Mouse (Mus musculus): ENCODE measurements around the gene Gm9507. TPM values are rescaled to one million over a fixed set of nuclear protein-coding genes. Genes with fewer than 3 reads are reported as not detected.

Gm9507 gene
- not detected in 2 replicates for polyA plus RNA-seq (2021; fragmentation: Nextera tagmentation)
- long read RNA-seq, experiment 1 = 0 reads
- long read RNA-seq, experiment 2 = 0 reads

DNA sequence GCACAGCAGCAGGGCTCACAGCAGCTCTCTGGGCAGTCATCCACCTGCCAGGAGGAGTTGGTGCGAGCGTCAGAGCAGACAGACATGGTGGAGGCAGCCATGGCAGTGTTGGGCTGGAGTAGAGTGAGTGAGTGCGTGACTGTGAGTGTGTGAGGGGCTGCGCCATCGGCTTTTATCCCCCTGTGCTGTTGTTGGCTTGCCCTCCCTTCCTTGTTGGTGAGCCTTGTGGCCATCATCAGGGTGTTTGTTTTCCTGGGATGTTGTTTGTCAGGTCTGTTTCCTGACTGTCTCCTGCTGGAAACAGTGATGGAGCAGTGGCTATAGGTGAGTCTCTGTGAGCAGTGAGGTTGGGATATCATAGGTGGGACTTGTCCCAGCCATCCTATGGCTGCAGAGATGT, at the start of gene Gm9507:
Gm9507 (minus strand) TSS at position 101 of the 400 bp plus-strand sequence.

DNA sequence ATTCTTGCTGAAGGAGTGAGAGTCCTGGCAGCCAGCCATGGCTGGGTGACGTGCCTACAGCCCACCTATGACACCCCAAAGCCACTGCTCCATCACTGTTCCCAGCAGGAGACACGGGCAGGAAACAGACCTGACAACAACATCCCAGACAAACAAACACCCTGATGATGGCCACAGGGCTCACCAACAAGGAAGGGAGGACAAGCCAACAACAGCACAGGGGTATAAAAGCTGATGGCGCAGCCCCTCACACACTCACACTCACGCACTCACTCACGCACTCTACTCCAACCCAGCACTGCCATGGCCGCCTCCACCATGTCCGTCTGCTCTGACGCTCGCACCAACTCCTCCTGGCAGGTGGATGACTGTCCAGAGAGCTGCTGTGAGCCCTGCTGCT, 40.9 kb upstream of the Gm9507 start, which contains the start of gene Gm10318:
Gm10318 (plus strand) TSS at position 301 of the 400 bp plus-strand sequence.

DNA sequence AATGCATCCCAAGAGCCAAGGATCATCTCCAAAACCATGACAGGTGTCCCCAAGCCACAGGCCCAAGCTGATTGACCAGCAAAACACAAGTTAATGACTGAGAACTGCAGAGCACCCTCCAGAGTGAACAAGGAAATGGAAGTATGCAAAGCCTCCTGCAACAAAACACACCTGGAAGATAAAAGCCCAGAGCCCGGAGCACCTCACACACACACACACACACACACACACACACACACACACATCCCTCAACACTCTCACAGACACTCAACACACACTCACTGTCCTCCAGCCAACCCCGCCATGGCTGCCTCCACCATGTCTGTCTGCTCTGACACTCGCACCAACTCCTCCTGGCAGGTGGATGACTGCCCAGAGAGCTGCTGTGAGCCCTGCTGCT, 34.9 kb upstream of the Gm9507 start, which contains the start of gene Gm36176:
Gm36176 (plus strand) TSS at position 301 of the 400 bp plus-strand sequence.

DNA sequence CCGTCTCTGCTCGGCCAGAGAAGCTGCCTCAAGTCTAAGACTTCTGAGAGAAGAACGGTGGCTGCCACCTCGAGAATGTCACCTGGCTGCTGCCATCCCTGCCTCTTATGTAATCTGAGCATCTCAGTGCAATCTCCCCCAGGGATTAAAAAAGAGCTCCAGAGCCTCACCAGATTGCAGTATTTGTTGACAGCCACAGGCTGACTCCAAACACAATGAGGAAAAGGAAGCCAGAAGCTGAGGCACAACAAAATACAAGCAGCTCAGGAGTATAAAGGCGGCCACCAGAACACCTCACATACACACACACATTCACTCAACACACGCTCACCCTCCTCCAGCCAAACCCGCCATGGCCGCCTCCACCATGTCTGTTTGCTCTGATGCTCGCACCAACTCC, 24.0 kb upstream of the Gm9507 start, which contains the start of gene Krtap10-10:
Krtap10-10 (plus strand) TSS at position 301 of the 400 bp plus-strand sequence.

DNA sequence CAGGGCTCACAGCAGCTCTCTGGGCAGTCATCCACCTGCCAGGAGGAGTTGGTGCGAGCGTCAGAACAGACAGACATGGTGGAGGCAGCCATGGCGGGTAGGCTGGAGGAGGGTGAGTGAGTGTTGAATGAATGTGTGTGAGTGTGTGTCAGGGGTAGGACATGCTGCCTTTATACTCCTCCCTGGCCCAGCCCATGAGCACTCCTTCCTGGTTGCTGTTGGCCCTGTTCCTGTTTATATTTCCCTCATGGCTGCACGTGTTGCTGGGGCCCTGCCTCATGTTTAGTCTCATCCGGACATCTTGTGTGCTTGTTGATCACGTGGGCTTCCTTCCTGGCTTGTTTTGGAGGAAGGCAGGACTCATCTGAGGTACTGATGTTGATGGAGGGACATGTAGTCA, 15.3 kb upstream of the Gm9507 start, which contains the start of gene Krtap10-4:
Krtap10-4 (minus strand) TSS at position 145 of the 400 bp plus-strand sequence.

DNA sequence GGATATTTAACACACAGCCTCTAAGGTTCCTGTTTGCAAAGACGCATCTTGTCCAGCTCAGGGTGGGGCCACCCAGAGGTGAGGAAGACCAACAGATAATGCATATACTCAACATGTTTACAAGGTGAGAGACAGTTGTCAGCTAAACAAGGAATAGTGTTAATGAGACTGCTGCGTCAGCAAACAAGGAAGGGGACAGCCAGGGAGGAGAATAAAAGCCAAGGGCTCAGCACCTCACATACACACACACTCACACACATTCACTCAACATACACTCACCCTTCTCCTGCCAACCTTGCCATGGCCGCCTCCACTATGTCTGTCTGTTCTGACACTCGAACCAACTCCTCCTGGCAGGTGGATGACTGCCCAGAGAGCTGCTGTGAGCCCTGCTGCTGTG, 2.7 kb upstream of the Gm9507 start, which contains the start of gene Gm2696:
Gm2696 (plus strand) TSS at position 301 of the 400 bp plus-strand sequence.

DNA sequence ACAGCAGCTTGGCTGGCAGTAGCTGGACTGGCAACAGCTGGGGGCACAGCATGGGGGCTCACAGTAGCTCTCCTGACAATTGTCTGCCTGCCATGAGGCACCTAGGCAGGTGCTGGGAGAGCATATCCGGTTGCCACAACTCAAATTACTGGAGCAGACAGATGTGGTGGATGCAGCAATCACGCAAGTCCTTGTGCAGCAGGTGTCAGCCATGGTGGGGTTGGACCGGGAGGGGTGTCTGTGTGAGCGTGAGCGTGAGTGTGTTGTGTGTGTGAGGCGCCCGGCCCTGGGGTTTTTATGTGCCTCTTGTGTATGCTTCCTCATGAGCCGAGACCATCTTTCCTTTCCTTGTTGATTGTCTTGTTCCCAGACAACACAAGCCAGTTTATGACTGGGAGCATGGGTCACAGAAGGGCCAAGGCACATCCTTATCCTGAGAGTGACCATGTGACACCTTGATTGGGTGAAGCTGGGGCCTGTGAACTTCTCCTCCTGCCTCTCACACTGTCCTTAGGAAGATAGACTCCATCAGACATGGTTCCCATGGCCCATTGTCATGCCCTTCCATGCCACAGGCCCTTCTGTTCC, 12.6 kb downstream of the Gm9507 start, which contains the start of gene Gm19668:
Gm19668 (minus strand) TSS at position 213 of the 588 bp plus-strand sequence.

DNA sequence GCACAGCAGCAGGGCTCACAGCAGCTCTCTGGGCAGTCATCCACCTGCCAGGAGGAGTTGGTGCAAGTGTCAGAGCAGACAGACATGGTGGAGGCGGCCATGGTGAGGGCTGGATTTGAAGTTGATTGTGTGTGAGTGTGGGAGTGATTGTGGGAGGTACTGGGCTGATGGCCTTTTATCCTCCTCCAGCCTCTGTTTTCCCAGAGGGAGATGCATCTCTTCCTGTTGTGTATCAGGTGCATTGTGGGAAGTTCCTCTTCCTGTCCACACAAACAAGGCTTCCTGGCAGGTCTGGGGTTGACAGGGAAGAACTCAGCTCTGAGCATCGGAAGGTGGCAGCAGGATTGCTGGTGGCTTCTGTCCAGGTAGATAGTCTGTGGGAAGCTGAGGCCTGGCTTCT, 16.7 kb downstream of the Gm9507 start, which contains the start of gene Gm9639:
Gm9639 (minus strand) TSS at position 101 of the 400 bp plus-strand sequence.

DNA sequence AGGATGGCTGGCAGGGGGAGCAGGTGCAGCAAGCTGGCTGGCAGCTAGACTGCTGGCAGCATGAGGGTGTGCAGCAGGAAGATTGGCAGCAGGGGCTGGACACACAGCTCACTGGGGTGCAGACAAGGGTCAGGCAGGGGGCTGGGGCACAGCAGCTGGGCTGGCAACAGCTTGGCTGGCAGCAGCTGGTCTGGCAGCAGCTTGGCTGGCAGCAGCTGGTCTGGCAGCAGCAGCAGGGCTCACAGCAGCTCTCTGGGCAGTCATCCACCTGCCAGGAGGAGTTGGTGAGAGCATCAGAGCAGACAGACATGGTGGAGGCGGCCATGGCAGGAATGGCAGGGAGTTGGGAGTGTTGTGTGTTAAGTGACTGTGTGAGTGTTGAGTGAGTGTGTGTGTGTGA, 23.8 kb downstream of the Gm9507 start, which contains the start of gene Gm7137:
Gm7137 (minus strand) TSS at position 325 of the 400 bp plus-strand sequence.

DNA sequence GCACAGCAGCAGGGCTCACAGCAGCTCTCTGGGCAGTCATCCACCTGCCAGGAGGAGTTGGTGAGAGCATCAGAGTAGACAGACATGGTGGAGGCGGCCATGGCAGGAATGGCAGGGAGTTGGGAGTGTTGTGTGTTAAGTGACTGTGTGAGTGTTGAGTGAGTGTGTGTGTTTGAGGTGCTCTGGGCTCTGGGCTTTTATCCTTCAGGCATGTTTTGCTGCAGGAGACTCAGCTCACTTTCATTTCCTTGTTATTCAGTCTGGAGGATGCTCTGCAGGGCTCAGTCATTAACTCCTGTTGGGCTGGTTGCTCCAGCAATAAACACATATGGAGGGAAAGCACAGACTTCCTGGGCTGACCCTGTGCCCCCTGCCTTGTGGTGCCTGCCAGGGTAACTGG, 29.2 kb downstream of the Gm9507 start, which contains the start of gene Gm3250:
Gm3250 (minus strand) TSS at position 101 of the 400 bp plus-strand sequence.

DNA sequence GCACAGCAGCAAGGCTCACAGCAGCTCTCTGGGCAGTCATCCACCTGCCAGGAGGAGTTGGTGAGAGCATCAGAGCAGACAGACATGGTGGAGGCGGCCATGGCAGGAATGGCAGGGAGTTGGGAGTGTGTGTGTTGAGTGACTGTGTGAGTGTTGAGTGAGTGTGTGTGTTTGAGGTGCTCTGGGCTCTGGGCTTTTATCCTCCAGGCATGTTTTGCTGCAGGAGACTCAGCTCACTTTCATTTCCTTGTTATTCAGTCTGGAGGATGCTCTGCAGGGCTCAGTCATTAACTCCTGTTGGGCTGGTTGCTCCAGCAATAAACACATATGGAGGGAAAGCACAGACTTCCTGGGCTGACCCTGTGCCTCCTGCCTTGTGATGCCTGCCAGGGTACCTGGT, 34.8 kb downstream of the Gm9507 start, which contains the start of gene Gm7138:
Gm7138 (minus strand) TSS at position 101 of the 400 bp plus-strand sequence.

DNA sequence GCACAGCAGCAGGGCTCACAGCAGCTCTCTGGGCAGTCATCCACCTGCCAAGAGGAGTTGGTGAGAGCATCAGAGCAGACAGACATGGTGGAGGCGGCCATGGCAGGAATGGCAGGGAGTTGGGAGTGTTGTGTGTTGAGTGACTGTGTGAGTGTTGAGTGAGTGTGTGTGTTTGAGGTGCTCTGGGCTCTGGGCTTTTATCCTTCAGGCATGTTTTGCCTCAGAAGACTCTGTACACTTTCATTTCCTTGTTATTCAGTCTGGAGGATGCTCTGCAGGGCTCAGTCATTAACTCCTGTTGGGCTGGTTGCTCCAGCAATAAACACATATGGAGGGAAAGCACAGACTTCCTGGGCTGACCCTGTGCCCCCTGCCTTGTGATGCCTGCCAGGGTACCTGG, 40.4 kb downstream of the Gm9507 start, which contains the start of gene Gm3238:
Gm3238 (minus strand) TSS at position 101 of the 400 bp plus-strand sequence.

Other genes with a start within 250 kb of the Gm9507 start
- gene Pttg1ip, start 230.1 kb downstream of the Gm9507 start, polyA plus RNA-seq (2021; fragmentation: Nextera tagmentation) = 78.1 and 78.4 TPM in 2 replicates
- gene Sumo3, start 205.7 kb downstream of the Gm9507 start, polyA plus RNA-seq (2021; fragmentation: Nextera tagmentation) = 138 and 169 TPM in 2 replicates
- gene Gm49325, start 205.6 kb downstream of the Gm9507 start, polyA plus RNA-seq (2021; fragmentation: Nextera tagmentation) = 2.2 and 4.3 TPM in 2 replicates
- 64.6 and 69.3 TPM in 2 replicates for gene Ube2g2, start 189.6 kb downstream of the Gm9507 start, polyA plus RNA-seq (2021; fragmentation: Nextera tagmentation)
- 0.09 and 0.26 TPM in 2 replicates for gene Tspear, start 125.3 kb downstream of the Gm9507 start, polyA plus RNA-seq (2021; fragmentation: Nextera tagmentation)
- not detected in 2 replicates for gene Gm19402, start 121.1 kb downstream of the Gm9507 start, polyA plus RNA-seq (2021; fragmentation: Nextera tagmentation)
- not detected in 2 replicates for gene Gm9508, start 114.6 kb downstream of the Gm9507 start, polyA plus RNA-seq (2021; fragmentation: Nextera tagmentation)
- gene Gm10272, start 105.2 kb downstream of the Gm9507 start, polyA plus RNA-seq (2021; fragmentation: Nextera tagmentation) = not detected in 2 replicates
- not detected in 2 replicates for gene Gm10024, start 100.4 kb downstream of the Gm9507 start, polyA plus RNA-seq (2021; fragmentation: Nextera tagmentation)
- not detected in 2 replicates for gene Gm10142, start 96.0 kb downstream of the Gm9507 start, polyA plus RNA-seq (2021; fragmentation: Nextera tagmentation)
- gene Krtap12-1, start 91.2 kb downstream of the Gm9507 start, polyA plus RNA-seq (2021; fragmentation: Nextera tagmentation) = not detected in 2 replicates
- not detected in 2 replicates for gene Gm10100, start 85.4 kb downstream of the Gm9507 start, polyA plus RNA-seq (2021; fragmentation: Nextera tagmentation)
- not detected in 2 replicates for gene Gm18596, start 69.2 kb downstream of the Gm9507 start, polyA plus RNA-seq (2021; fragmentation: Nextera tagmentation)
- gene Gm9736, start 60.5 kb downstream of the Gm9507 start, polyA plus RNA-seq (2021; fragmentation: Nextera tagmentation) = not detected in 2 replicates
- gene Gm3233, start 52.2 kb downstream of the Gm9507 start, polyA plus RNA-seq (2021; fragmentation: Nextera tagmentation) = not detected in 2 replicates
- not detected in 2 replicates for gene Gm3238, start 40.5 kb downstream of the Gm9507 start, polyA plus RNA-seq (2021; fragmentation: Nextera tagmentation)
- gene Gm7138, start 34.9 kb downstream of the Gm9507 start, polyA plus RNA-seq (2021; fragmentation: Nextera tagmentation) = not detected in 2 replicates
- gene Gm3250, start 29.3 kb downstream of the Gm9507 start, polyA plus RNA-seq (2021; fragmentation: Nextera tagmentation) = not detected in 2 replicates
- not detected in 2 replicates for gene Gm7137, start 23.6 kb downstream of the Gm9507 start, polyA plus RNA-seq (2021; fragmentation: Nextera tagmentation)
- gene Gm9639, start 16.8 kb downstream of the Gm9507 start, polyA plus RNA-seq (2021; fragmentation: Nextera tagmentation) = not detected in 2 replicates
- not detected in 2 replicates for gene Gm19668, start 12.7 kb downstream of the Gm9507 start, polyA plus RNA-seq (2021; fragmentation: Nextera tagmentation)
- not detected in 2 replicates for gene Gm2696, start 2.8 kb upstream of the Gm9507 start, polyA plus RNA-seq (2021; fragmentation: Nextera tagmentation)
- not detected in 2 replicates for gene Krtap10-4, start 15.3 kb upstream of the Gm9507 start, polyA plus RNA-seq (2021; fragmentation: Nextera tagmentation)
- not detected in 2 replicates for gene Krtap10-10, start 24.1 kb upstream of the Gm9507 start, polyA plus RNA-seq (2021; fragmentation: Nextera tagmentation)
- not detected in 2 replicates for gene Gm36176, start 35.0 kb upstream of the Gm9507 start, polyA plus RNA-seq (2021; fragmentation: Nextera tagmentation)
- not detected in 2 replicates for gene Gm10318, start 41.0 kb upstream of the Gm9507 start, polyA plus RNA-seq (2021; fragmentation: Nextera tagmentation)
- not detected in 2 replicates for gene Gm3285, start 50.1 kb upstream of the Gm9507 start, polyA plus RNA-seq (2021; fragmentation: Nextera tagmentation)
- 2.7 and 2.9 TPM in 2 replicates for gene Lrrc3, start 90.7 kb upstream of the Gm9507 start, polyA plus RNA-seq (2021; fragmentation: Nextera tagmentation)
- 5.7 and 6.1 TPM in 2 replicates for gene Trpm2, start 158.7 kb upstream of the Gm9507 start, polyA plus RNA-seq (2021; fragmentation: Nextera tagmentation)
- gene 1810043G02Rik, start 166.7 kb upstream of the Gm9507 start, polyA plus RNA-seq (2021; fragmentation: Nextera tagmentation) = 52.6 and 57.3 TPM in 2 replicates
- 99.5 and 116 TPM in 2 replicates for gene Pfkl, start 198.2 kb upstream of the Gm9507 start, polyA plus RNA-seq (2021; fragmentation: Nextera tagmentation)
- 0.82 and 1.2 TPM in 2 replicates for gene Dnmt3l, start 230.1 kb upstream of the Gm9507 start, polyA plus RNA-seq (2021; fragmentation: Nextera tagmentation)
- gene Aire, start 231.8 kb upstream of the Gm9507 start, polyA plus RNA-seq (2021; fragmentation: Nextera tagmentation) = not detected in 2 replicates